Mouse (Mus musculus) C2C12 (cell line): Measurements from ENCODE around the gene Crebl2. TPM values are rescaled to one million over a fixed set of nuclear protein-coding genes. Genes with fewer than 3 reads are reported as not detected.

Experiments
- H3K27me3 ChIP-seq: one replicate; pipeline ENCODE4 v1.6.1; 2011; ENCODE audit not compliant: control insufficient read depth, insufficient read depth, insufficient read length
- H3K36me3 ChIP-seq: one replicate; pipeline ENCODE4 v1.6.1; 2011; ENCODE audit not compliant: control insufficient read depth, insufficient read depth
- H3K4me3 ChIP-seq: one replicate; pipeline ENCODE4 v1.5.1; 2011; ENCODE audit warnings: mild to moderate bottlenecking, control low read depth; ENCODE audit not compliant: poor library complexity, insufficient read depth, severe bottlenecking
- H3K79me2 ChIP-seq: one replicate; pipeline ENCODE4 v1.6.1; 2011; ENCODE audit not compliant: control insufficient read depth, insufficient read depth
- H3K79me3 ChIP-seq: one replicate; pipeline ENCODE4 v1.6.1; 2011; ENCODE audit warnings: low read depth, control low read depth
- H3ac ChIP-seq: one replicate; pipeline ENCODE3; 2011; ENCODE audit warnings: low read depth; ENCODE audit not compliant: control insufficient read depth, insufficient read length
- CEBPB ChIP-seq: IDR thresholded peaks from one replicate; pipeline ENCODE4 v1.6.1; 2011; ENCODE audit warnings: low read depth, mild to moderate bottlenecking, control low read depth, moderate library complexity
- CTCF ChIP-seq: IDR thresholded peaks from one replicate; pipeline ENCODE4 v1.5.1; 2011; ENCODE audit not compliant: control insufficient read depth, insufficient read depth, insufficient read length
- FOSL1 ChIP-seq: IDR thresholded peaks from one replicate; pipeline ENCODE4 v1.8.0; 2011; ENCODE audit warnings: mild to moderate bottlenecking, low read length; ENCODE audit not compliant: poor library complexity, insufficient read depth, severe bottlenecking
- MAX ChIP-seq: IDR thresholded peaks from one replicate; pipeline ENCODE4 v1.6.1; 2011; ENCODE audit warnings: mild to moderate bottlenecking, control low read depth
- MYOD1 ChIP-seq: IDR thresholded peaks from one replicate; pipeline ENCODE4 v1.6.1; 2011; ENCODE audit warnings: low read depth; ENCODE audit not compliant: control insufficient read depth, insufficient read length
- MYOG ChIP-seq: IDR thresholded peaks from one replicate; pipeline ENCODE4 v1.6.1; 2011; ENCODE audit not compliant: control insufficient read depth, insufficient read length; ENCODE audit errors: extremely low read depth
- USF1 ChIP-seq: IDR thresholded peaks from one replicate; pipeline ENCODE4 v1.6.1; 2011; ENCODE audit warnings: low read depth, mild to moderate bottlenecking, control low read depth, moderate library complexity
- polyA plus RNA-seq: library from polyadenylated mRNA; unstranded; fragments of >200 nt; fragmentation: generic; extraction: Trizol; gene quantifications from one replicate; pipeline ENCODE4 v1.2.1, GENCODE M21; 2012; ENCODE audit warnings: missing spikeins

Crebl2 gene
- polyA plus RNA-seq, 1 experiment = 0.74 TPM

GRCm38 (mm10) chr6:134801483-134801882 is 28.5 kb upstream of the Crebl2 start:
- TF ChIP-seq FOSL1 = no peak
- no peak for TF ChIP-seq MYOD1
- no peak for TF ChIP-seq MAX
- no peak for TF ChIP-seq MYOG
- no peak for TF ChIP-seq CTCF
- no peak for TF ChIP-seq USF1
- TF ChIP-seq CEBPB = no peak
- H3K27me3 ChIP-seq = no peaks in the 10 kb centered on the region
- no peaks in the 10 kb centered on the region for H3K79me2 ChIP-seq
- H3K36me3 ChIP-seq = no peaks in the 10 kb centered on the region
- no peak overlapping the region for H3ac ChIP-seq
- no peak overlapping the region for H3K4me3 ChIP-seq
- H3K79me3 ChIP-seq = no peaks in the 10 kb centered on the region

GRCm38 (mm10) chr6:134802641-134803043 is 27.3 kb upstream of the Crebl2 start:
- TF ChIP-seq MYOD1 = no peak
- TF ChIP-seq FOSL1 = no peak
- H3K36me3 ChIP-seq = no peaks in the 10 kb centered on the region
- no peak overlapping the region for H3K4me3 ChIP-seq
- no peak overlapping the region for H3ac ChIP-seq
- H3K79me2 ChIP-seq = no peaks in the 10 kb centered on the region
- no peaks in the 10 kb centered on the region for H3K27me3 ChIP-seq
- no peaks in the 10 kb centered on the region for H3K79me3 ChIP-seq

DNA sequence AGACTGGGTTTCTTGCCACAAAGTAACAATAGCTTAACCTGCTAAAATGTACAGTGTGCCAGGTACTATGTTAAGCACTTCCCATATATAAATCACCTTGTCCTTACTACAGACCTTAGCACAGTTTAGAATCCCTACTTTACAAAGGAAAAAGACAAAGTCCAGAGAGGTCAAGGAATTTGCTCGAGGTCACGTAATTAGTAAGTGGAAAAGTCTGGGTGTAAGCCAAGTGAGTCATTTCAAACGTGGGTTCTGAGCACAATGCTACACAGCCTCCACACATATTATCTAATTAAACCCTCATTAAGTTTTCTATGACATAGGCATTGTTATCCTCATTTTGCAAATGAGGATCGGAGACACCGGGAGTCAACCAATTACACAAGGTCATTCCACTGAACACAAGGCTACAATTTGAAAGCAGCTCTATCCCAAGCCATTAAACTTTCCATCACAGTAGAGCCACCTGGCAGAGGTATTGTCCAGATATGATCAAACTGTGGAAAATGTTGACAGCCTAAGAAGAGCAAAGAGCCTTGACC is 25.1 kb upstream of the Crebl2 start:
- H3K79me3 ChIP-seq = no peaks in the 10 kb centered on the region
- H3K4me3 ChIP-seq = no peak overlapping the region
- H3K36me3 ChIP-seq = no peaks in the 10 kb centered on the region
- no peak overlapping the region for H3ac ChIP-seq
- H3K27me3 ChIP-seq = no peaks in the 10 kb centered on the region
- TF ChIP-seq MYOG = no peak
- no peak for TF ChIP-seq FOSL1
- TF ChIP-seq USF1 = no peak
- no peak for TF ChIP-seq MAX
- TF ChIP-seq CEBPB = no peak
- TF ChIP-seq CTCF = no peak
- no peak for TF ChIP-seq MYOD1
- H3K79me2 ChIP-seq = no peaks in the 10 kb centered on the region

DNA sequence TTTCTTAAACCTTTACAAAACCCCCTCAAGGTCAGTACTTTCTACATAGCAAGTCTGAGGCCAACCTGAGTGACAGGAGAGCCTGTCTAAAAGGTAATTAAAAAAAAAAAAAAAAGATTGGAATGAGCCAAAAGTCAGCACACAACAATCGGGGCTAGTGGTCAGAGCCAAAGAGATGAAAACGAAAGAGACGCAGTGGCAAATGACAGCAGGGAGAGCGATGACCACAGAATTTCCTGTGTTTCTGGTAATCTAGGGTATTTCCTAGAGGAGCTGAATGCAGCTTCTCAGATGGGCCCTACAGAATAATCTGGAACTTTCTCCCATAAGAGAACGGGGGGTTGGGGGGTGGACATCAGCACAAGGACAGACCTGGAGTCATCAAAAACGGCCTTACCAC is 23.8 kb upstream of the Crebl2 start:
- no peak overlapping the region for H3K4me3 ChIP-seq
- H3K36me3 ChIP-seq = no peaks in the 10 kb centered on the region
- H3K27me3 ChIP-seq = no peaks in the 10 kb centered on the region
- no peaks in the 10 kb centered on the region for H3K79me3 ChIP-seq
- H3ac ChIP-seq = no peak overlapping the region
- no peak for TF ChIP-seq CTCF
- TF ChIP-seq MAX = no peak
- TF ChIP-seq FOSL1 = no peak
- no peak for TF ChIP-seq CEBPB
- no peak for TF ChIP-seq MYOG
- TF ChIP-seq USF1 = no peak
- no peak for TF ChIP-seq MYOD1
- H3K79me2 ChIP-seq = no peaks in the 10 kb centered on the region

- Histone ChIP-seq H3K79me3 (no peaks in the 10 kb centered on the region), H3K4me3 (no peak overlapping the region), H3K79me2 (no peaks in the 10 kb centered on the region), H3K27me3 (no peaks in the 10 kb centered on the region), H3ac (no peak overlapping the region), H3K36me3 (no peaks in the 10 kb centered on the region)
- TF ChIP-seq FOSL1 (no peak), CTCF (no peak), USF1 (no peak), MYOD1 (no peak), MYOG (no peak), CEBPB (no peak), MAX (no peak)
Measured at GRCm38 (mm10) chr6:134807091-134807490, 22.9 kb upstream of the Crebl2 start.

DNA sequence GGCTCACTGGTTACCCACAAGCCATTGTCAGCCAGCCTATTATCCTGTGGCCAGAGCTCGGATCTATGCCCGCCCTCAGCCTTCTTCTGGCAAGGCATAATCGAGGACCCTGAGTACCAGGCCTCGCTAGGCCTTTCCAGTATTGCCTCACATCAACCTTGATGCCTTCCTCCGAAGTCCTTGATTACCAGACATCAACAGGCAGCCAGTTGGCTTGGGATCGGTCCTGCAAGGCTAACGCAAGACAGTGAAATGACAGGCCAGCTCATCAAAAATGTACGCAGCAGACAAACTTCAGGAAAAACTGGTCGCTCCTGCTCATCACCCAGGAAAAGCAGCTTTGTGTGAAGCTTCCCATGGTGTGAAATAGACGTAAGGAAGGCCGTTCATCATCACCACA is 22.2 kb upstream of the Crebl2 start:
- no peak overlapping the region for H3K4me3 ChIP-seq
- no peak for TF ChIP-seq FOSL1
- TF ChIP-seq USF1 = no peak
- H3K79me3 ChIP-seq = no peaks in the 10 kb centered on the region
- H3K36me3 ChIP-seq = no peaks in the 10 kb centered on the region
- H3K79me2 ChIP-seq = no peaks in the 10 kb centered on the region
- H3K27me3 ChIP-seq = no peaks in the 10 kb centered on the region
- no peak overlapping the region for H3ac ChIP-seq
